Mouse (Mus musculus) hindbrain, embryonic 16.5 days (tissue): ENCODE measurements around the gene Olfr358. TPM values are rescaled to one million over a fixed set of nuclear protein-coding genes. Genes with fewer than 3 reads are reported as not detected.

Source experiments
- ATAC-seq: fragments of 200-750 bp; cut with Nextera tagmentation; 2 replicates; pipeline ENCODE4 v1.8.0; 2017; ENCODE audit warnings: moderate TSS enrichment, moderate library complexity
- H3K27ac ChIP-seq: fragments of 300-500 bp; sonication (generic); 2 replicates; pipeline ENCODE4 v1.5.1; 2014; ENCODE audit warnings: low read depth, mild to moderate bottlenecking, control low read depth, low read length, moderate library complexity
- H3K27me3 ChIP-seq: fragments of 300-500 bp; sonication (generic); replicated peaks from 2 replicates; pipeline ENCODE4 v1.6.1; 2014; ENCODE audit warnings: low read length; ENCODE audit not compliant: control insufficient read depth, insufficient read depth
- H3K36me3 ChIP-seq: fragments of 300-500 bp; sonication (generic); 2 replicates; pipeline ENCODE4 v1.6.1; 2014; ENCODE audit warnings: mild to moderate bottlenecking, low read length, moderate library complexity, mixed read lengths; ENCODE audit not compliant: control insufficient read depth, insufficient read depth
- H3K4me1 ChIP-seq: fragments of 300-500 bp; sonication (generic); 2 replicates; pipeline ENCODE4 v1.6.1; 2014; ENCODE audit warnings: low read depth, low read length; ENCODE audit not compliant: control insufficient read depth, insufficient read depth
- H3K4me2 ChIP-seq: fragments of 300-500 bp; sonication (generic); 2 replicates; pipeline ENCODE4 v1.6.1; 2014; ENCODE audit warnings: mild to moderate bottlenecking, low read length, control low read depth, moderate library complexity
- H3K4me3 ChIP-seq: fragments of 300-500 bp; sonication (generic); 2 replicates; pipeline ENCODE4 v1.5.1; 2014; ENCODE audit warnings: mild to moderate bottlenecking, low read length, control low read depth, moderate library complexity
- H3K9ac ChIP-seq: fragments of 300-500 bp; sonication (generic); 2 replicates; pipeline ENCODE4 v1.6.1; 2014; ENCODE audit warnings: low read depth, mild to moderate bottlenecking, control low read depth, low read length, moderate library complexity
- H3K9me3 ChIP-seq: fragments of 300-500 bp; sonication (generic); 2 replicates; pipeline ENCODE4 v1.6.1; 2014; ENCODE audit warnings: mild to moderate bottlenecking, low read length, moderate library complexity; ENCODE audit not compliant: control insufficient read depth
- WGBS: fragments of 180-500 bp; shearing (Covaris S2); extraction: QIAGEN DNeasy Blood & Tissue Kit; methylation state at CpG from one replicate; pipeline ENCODE4 v1.1.7; 2014; 5-methylcytosine and 5-hydroxymethylcytosine counted together
- polyA plus RNA-seq: library from polyadenylated mRNA; unstranded; fragments of >200 nt; fragmentation: Nextera tagmentation; extraction: Ambion mirVana; gene quantifications from 2 replicates; pipeline ENCODE4 v1.2.1, GENCODE M21; 2015

Gene Olfr358
- polyA plus RNA-seq, result not detected in 2 replicates

DNA sequence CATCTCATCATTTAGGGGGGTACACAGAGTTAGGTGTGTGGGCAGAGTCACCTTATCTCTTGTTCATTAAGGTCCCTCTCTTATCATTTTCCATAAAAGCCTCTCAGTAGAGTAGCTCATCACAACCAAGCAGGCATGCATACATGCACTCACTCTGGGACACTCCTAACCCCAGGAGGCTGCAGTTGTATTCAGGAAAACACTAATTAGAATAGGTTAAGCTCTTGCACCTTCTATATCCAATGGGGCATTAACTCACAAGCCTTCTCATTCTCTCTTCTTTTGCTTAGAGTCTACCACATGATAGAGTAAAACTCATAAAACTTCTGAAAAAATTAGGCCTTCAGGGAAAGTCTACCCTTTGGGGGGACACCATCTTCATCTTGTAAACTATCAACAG lies at the start of gene Olfr358:
Gene Olfr358, minus strand, starts transcription at position 101 of the 400 bp plus-strand sequence.
- Histone ChIP-seq H3K27me3 (no peaks in the 10 kb centered on the region), H3K4me1 (no peaks in the 10 kb centered on the region), H3K9ac (no peak within 1 kb of the TSS), H3K27ac (no peak within 1 kb of the TSS), H3K9me3 (peaks cover 7% of the 10 kb centered on the region), H3K4me3 (no peak within 1 kb of the TSS), H3K36me3 (no peaks in the 10 kb centered on the region), H3K4me2 (no peak within 1 kb of the TSS)
- no peak for ATAC-seq

DNA sequence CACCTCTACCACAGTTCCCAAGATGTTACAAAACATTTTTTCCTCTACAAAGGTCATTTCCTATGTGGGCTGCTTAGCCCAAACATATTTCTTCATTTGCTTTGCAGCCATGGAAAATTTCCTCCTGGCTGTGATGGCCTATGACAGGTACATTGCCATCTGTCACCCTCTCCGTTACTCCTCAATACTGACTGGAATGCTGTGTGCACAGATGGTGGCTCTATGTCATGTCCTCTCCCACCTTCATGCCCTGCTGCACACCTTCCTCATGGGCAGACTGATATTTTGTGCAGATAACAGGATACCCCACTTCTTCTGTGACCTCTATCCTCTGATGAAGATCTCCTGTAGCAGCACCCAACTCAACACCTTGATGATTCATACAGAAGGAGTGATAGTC lies 12.1 kb downstream of the Olfr358 start:
- Histone ChIP-seq H3K27ac (no peak overlapping the region), H3K9me3 (peaks cover 9% of the 10 kb centered on the region; the same call in 1 of the 2 replicates), H3K36me3 (no peaks in the 10 kb centered on the region), H3K4me1 (no peaks in the 10 kb centered on the region), H3K27me3 (no peaks in the 10 kb centered on the region), H3K4me2 (no peak overlapping the region), H3K4me3 (no peak overlapping the region), H3K9ac (no peak overlapping the region)
- 79% methylated on average over 1 of the region's 1 CpGs for WGBS
- ATAC-seq, result no peak

DNA sequence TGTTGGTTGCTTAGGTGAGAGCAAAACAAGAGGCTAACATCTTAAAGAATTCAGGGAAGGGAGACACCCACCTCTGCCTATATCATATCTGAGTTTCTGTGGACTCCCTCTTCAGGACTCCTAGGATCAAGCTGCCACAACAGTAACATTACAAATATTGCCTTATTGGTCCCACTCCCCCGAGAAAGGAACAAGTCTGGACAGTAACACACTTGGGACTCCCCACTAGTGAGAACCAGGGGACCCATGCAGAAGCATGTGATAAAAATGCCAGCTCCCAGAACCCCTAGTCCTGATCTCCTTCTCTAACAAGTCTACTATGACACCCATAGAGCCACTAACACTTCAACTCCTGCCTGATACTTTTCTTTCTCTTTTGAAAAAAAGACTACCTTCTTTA lies 15.6 kb downstream of the Olfr358 start, which contains the start of gene Olfr357:
Gene Olfr357, plus strand, starts transcription at position 301 of the 400 bp plus-strand sequence.
- Histone ChIP-seq H3K9ac (no peak within 1 kb of the TSS), H3K4me1 (no peaks in the 10 kb centered on the region), H3K27me3 (no peaks in the 10 kb centered on the region), H3K4me2 (no peak within 1 kb of the TSS), H3K9me3 (peaks cover 10% of the 10 kb centered on the region; the same call in 1 of the 2 replicates), H3K27ac (no peak within 1 kb of the TSS), H3K4me3 (no peak within 1 kb of the TSS), H3K36me3 (no peaks in the 10 kb centered on the region)
- 55% methylated on average over 1 of the region's 1 CpGs for WGBS
- ATAC-seq, result no peak

Other genes starting within 250 kb of the Olfr358 start
- not detected in 2 replicates for gene Olfr348, start 225.1 kb downstream of the Olfr358 start, polyA plus RNA-seq
- not detected in 2 replicates for gene Olfr50, start 218.8 kb downstream of the Olfr358 start, polyA plus RNA-seq
- not detected in 2 replicates for gene Olfr3, start 192.3 kb downstream of the Olfr358 start, polyA plus RNA-seq
- gene Olfr350, start 163.0 kb downstream of the Olfr358 start, polyA plus RNA-seq, result not detected in 2 replicates
- not detected in 2 replicates for gene Olfr351, start 146.7 kb downstream of the Olfr358 start, polyA plus RNA-seq
- not detected in 2 replicates for gene Olfr352, start 140.9 kb downstream of the Olfr358 start, polyA plus RNA-seq
- not detected in 2 replicates for gene Olfr353, start 116.4 kb downstream of the Olfr358 start, polyA plus RNA-seq
- gene Olfr354, start 103.7 kb downstream of the Olfr358 start, polyA plus RNA-seq, result not detected in 2 replicates
- not detected in 2 replicates for gene Olfr355, start 80.4 kb downstream of the Olfr358 start, polyA plus RNA-seq
- not detected in 2 replicates for gene Olfr356, start 72.2 kb downstream of the Olfr358 start, polyA plus RNA-seq
- not detected in 2 replicates for gene Olfr357, start 15.5 kb downstream of the Olfr358 start, polyA plus RNA-seq
- not detected in 2 replicates for gene Olfr360, start 56.4 kb upstream of the Olfr358 start, polyA plus RNA-seq
- gene Olfr361, start 80.0 kb upstream of the Olfr358 start, polyA plus RNA-seq, result not detected in 2 replicates
- not detected in 2 replicates for gene Olfr362, start 108.6 kb upstream of the Olfr358 start, polyA plus RNA-seq
- gene Olfr364-ps1, start 130.0 kb upstream of the Olfr358 start, polyA plus RNA-seq, result not detected in 2 replicates
- not detected in 2 replicates for gene Olfr365, start 178.9 kb upstream of the Olfr358 start, polyA plus RNA-seq
- not detected in 2 replicates for gene Olfr366, start 202.2 kb upstream of the Olfr358 start, polyA plus RNA-seq